Mouse (Mus musculus) hindbrain, embryonic 12.5 days (tissue): ENCODE data around the gene Ppp2r5e. TPM values are rescaled to one million over a fixed set of nuclear protein-coding genes. Genes with fewer than 3 reads are reported as not detected.

Experiments used
- ATAC-seq: fragments of 200-750 bp; cut with Nextera tagmentation; 2 replicates; pipeline ENCODE4 v1.8.0; 2017; ENCODE audit warnings: moderate TSS enrichment; ENCODE audit not compliant: low FRiP score
- H3K27ac ChIP-seq: fragments of 300-500 bp; sonication (generic); 2 replicates; pipeline ENCODE4 v1.5.1; 2016; ENCODE audit warnings: mild to moderate bottlenecking
- H3K27me3 ChIP-seq: fragments of 300-500 bp; sonication (generic); 2 replicates; pipeline ENCODE4 v1.6.1; 2016; ENCODE audit warnings: mild to moderate bottlenecking
- H3K36me3 ChIP-seq: fragments of 300-500 bp; sonication (generic); 2 replicates; pipeline ENCODE4 v1.6.1; 2016; ENCODE audit warnings: mild to moderate bottlenecking
- H3K4me1 ChIP-seq: fragments of 300-500 bp; sonication (generic); 2 replicates; pipeline ENCODE4 v1.6.1; 2016
- H3K4me2 ChIP-seq: fragments of 300-500 bp; sonication (generic); replicated peaks from 2 replicates; pipeline ENCODE4 v1.6.1; 2016; ENCODE audit warnings: mild to moderate bottlenecking
- H3K4me3 ChIP-seq: fragments of 300-500 bp; sonication (generic); 2 replicates; pipeline ENCODE4 v1.5.1; 2016; ENCODE audit warnings: mild to moderate bottlenecking
- H3K9ac ChIP-seq: fragments of 300-500 bp; sonication (generic); 2 replicates; pipeline ENCODE4 v1.6.1; 2016; ENCODE audit warnings: mild to moderate bottlenecking, moderate library complexity
- H3K9me3 ChIP-seq: fragments of 300-500 bp; sonication (generic); replicated peaks from 2 replicates; pipeline ENCODE4 v1.6.1; 2016; ENCODE audit warnings: mild to moderate bottlenecking
- WGBS: fragments of 180-500 bp; shearing (Covaris S2); methylation state at CpG from one replicate; pipeline ENCODE4 v1.1.7; 2016; 5-methylcytosine and 5-hydroxymethylcytosine counted together
- polyA plus RNA-seq: library from polyadenylated mRNA; unstranded; fragments of >200 nt; fragmentation: Nextera tagmentation; extraction: Ambion mirVana; gene quantifications from 2 replicates; pipeline ENCODE4 v1.2.1, GENCODE M21; 2016

Gene Ppp2r5e
- polyA plus RNA-seq, 1 experiment from 2014 or later: 23.2 TPM

GRCm38 (mm10) chr12:75546241-75546640 lies 49.8 kb downstream of the Ppp2r5e start:
- WGBS: 89% methylated on average over 5 of the region's 5 CpGs
- no peak overlapping the region for H3K9ac ChIP-seq
- H3K4me2 ChIP-seq: no peak overlapping the region
- H3K9me3 ChIP-seq: no peaks in the 10 kb centered on the region
- no peak overlapping the region for H3K4me3 ChIP-seq
- H3K27me3 ChIP-seq: no peaks in the 10 kb centered on the region
- ATAC-seq: no peak
- no peak overlapping the region for H3K27ac ChIP-seq
- H3K4me1 ChIP-seq: peaks cover 3% of the 10 kb centered on the region; the same call in 1 of the 2 replicates
- no peaks in the 10 kb centered on the region for H3K36me3 ChIP-seq

- Histone ChIP-seq H3K4me1 (peaks cover 5% of the 10 kb centered on the region; the same call in 1 of the 2 replicates), H3K9me3 (no peaks in the 10 kb centered on the region), H3K4me2 (no peak overlapping the region), H3K27ac (no peak overlapping the region), H3K36me3 (no peaks in the 10 kb centered on the region), H3K9ac (no peak overlapping the region), H3K27me3 (no peaks in the 10 kb centered on the region), H3K4me3 (no peak overlapping the region)
- 94% methylated on average over 4 of the region's 4 CpGs for WGBS
- ATAC-seq: no peak
Observed at GRCm38 (mm10) chr12:75545431-75545925, 50.6 kb downstream of the Ppp2r5e start.

GRCm38 (mm10) chr12:75544666-75545065 lies 51.4 kb downstream of the Ppp2r5e start:
- H3K9ac ChIP-seq: no peak overlapping the region
- H3K27me3 ChIP-seq: no peaks in the 10 kb centered on the region
- H3K27ac ChIP-seq: no peak overlapping the region
- H3K4me1 ChIP-seq: peaks cover 5% of the 10 kb centered on the region; the same call in 1 of the 2 replicates
- H3K9me3 ChIP-seq: no peaks in the 10 kb centered on the region
- H3K36me3 ChIP-seq: no peaks in the 10 kb centered on the region
- H3K4me3 ChIP-seq: no peak overlapping the region
- ATAC-seq: no peak
- no peak overlapping the region for H3K4me2 ChIP-seq
- 71% methylated on average over 2 of the region's 2 CpGs for WGBS

- H3K27ac ChIP-seq: no peak overlapping the region
- no peak overlapping the region for H3K9ac ChIP-seq
- 91% methylated on average over 2 of the region's 2 CpGs for WGBS
- no peak for ATAC-seq
- H3K9me3 ChIP-seq: no peaks in the 10 kb centered on the region
- no peak overlapping the region for H3K4me2 ChIP-seq
- H3K4me1 ChIP-seq: peaks cover 5% of the 10 kb centered on the region; the same call in 1 of the 2 replicates
- H3K36me3 ChIP-seq: no peaks in the 10 kb centered on the region
- no peak overlapping the region for H3K4me3 ChIP-seq
- H3K27me3 ChIP-seq: no peaks in the 10 kb centered on the region
Observed at GRCm38 (mm10) chr12:75544259-75544658, 51.8 kb downstream of the Ppp2r5e start.

DNA sequence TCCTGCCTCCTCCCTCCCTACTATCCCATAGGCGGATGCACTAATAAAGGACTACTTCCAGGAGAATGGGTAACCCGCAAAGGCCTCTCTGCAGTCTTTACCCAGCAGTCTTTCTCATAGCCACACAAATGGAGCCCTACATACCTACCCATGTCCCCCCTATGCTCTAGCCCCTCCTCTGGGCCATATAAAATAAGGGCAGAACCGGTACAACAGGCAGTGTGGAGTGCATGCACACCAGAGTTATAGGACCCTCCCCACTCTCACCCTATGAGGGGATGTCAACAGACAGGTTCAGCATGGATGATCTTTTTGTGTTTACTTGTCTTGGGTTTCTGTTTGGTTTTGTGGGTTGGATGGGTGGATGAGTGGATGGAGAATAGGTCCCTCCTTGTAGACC lies 52.7 kb downstream of the Ppp2r5e start:
- 70% methylated on average over 3 of the region's 3 CpGs for WGBS

GRCm38 (mm10) chr12:75540621-75541171 lies 55.3 kb downstream of the Ppp2r5e start:
- Histone ChIP-seq H3K4me3 (no peak overlapping the region), H3K9ac (no peak overlapping the region), H3K4me1 (peaks cover 20% of the 10 kb centered on the region), H3K4me2 (no peak overlapping the region), H3K9me3 (no peaks in the 10 kb centered on the region), H3K36me3 (no peaks in the 10 kb centered on the region), H3K27ac (no peak overlapping the region), H3K27me3 (no peaks in the 10 kb centered on the region)
- ATAC-seq: no peak
- 82% methylated on average over 5 of the region's 5 CpGs for WGBS

More for the DNA sequence above, 52.7 kb downstream of the Ppp2r5e start:
- Histone ChIP-seq H3K4me1 (peaks cover 5% of the 10 kb centered on the region; the same call in 1 of the 2 replicates), H3K4me2 (no peak overlapping the region), H3K9me3 (no peaks in the 10 kb centered on the region), H3K36me3 (no peaks in the 10 kb centered on the region), H3K27ac (no peak overlapping the region), H3K4me3 (no peak overlapping the region), H3K9ac (no peak overlapping the region), H3K27me3 (no peaks in the 10 kb centered on the region)
- no peak for ATAC-seq

GRCm38 (mm10) chr12:75539228-75539627 lies 56.8 kb downstream of the Ppp2r5e start:
- H3K4me1 ChIP-seq: peaks cover 20% of the 10 kb centered on the region
- H3K27ac ChIP-seq: no peak overlapping the region
- no peaks in the 10 kb centered on the region for H3K9me3 ChIP-seq
- no peaks in the 10 kb centered on the region for H3K36me3 ChIP-seq
- no peak overlapping the region for H3K4me2 ChIP-seq
- 83% methylated on average over 3 of the region's 3 CpGs for WGBS
- no peak overlapping the region for H3K4me3 ChIP-seq
- no peak for ATAC-seq
- no peaks in the 10 kb centered on the region for H3K27me3 ChIP-seq
- no peak overlapping the region for H3K9ac ChIP-seq

DNA sequence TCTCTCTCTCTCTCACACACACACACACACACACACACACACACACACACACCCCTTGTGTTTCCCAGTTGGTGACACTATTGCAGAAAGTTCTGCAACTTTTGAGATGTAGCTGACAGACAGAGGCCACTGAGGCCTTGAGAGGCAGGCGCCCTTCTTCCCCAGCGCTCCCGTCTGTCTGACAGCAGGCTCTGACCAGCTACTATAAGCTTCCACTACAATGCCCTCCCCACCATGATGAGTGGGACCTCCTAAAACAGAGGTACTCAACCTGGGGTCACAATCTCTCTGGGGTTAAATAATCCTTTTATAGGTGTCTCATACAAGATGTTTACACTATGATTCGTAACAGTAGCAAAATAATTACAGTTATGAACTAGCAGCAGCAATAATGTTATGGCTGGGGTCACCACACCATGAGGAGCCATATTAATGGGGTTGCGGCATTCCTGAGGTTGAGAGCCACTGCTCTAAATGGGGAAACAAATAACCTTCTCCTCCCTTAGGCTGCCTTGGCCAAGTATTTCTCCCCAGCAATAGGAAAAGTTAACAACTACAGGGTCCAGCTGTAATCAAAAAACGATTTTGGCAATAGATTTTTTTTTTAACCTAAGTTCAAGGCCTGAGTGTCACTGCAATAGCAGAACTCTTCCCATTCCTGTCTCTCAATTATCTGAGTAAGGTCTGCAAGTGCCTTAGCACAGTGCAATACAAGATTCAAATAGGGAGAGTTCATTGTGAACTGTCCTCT lies 58.2 kb downstream of the Ppp2r5e start:
- no peaks in the 10 kb centered on the region for H3K36me3 ChIP-seq
- H3K9ac ChIP-seq: no peak overlapping the region
- no peak overlapping the region for H3K4me3 ChIP-seq
- H3K9me3 ChIP-seq: no peaks in the 10 kb centered on the region
- no peak overlapping the region for H3K4me2 ChIP-seq
- no peak for ATAC-seq
- H3K4me1 ChIP-seq: peaks cover 16% of the 10 kb centered on the region
- H3K27me3 ChIP-seq: no peaks in the 10 kb centered on the region
- WGBS: 70% methylated on average over 6 of the region's 6 CpGs
- H3K27ac ChIP-seq: no peak overlapping the region

DNA sequence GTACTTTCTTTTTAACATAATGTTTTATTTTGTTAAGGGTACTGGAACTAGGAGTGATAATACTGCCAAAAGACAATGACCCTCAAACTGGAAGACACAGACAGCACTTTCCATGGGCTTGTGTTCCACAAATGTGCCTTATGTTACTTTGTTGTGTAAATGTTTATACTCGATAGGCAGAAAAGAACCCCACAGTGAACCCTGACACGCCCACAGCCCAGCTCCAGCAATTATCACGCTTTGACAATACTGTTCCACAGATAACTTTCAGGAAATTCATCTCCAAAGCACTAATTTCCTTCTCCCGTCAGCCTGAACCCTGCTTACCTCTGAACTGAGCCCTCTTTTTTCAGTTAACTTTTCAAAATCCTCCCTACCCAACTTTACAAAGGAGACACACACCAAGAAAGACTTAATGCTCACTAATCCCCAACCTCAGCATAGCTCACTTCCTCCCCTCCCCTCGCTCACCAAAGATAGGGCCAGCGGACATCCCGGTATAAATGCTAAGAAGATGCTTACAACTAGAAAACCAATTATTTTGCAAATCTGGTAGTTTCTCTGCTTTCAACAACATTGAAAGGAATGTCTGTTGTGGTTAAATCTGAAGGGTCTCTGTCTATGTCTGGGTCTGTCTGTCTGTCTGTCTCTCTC lies 58.9 kb downstream of the Ppp2r5e start:
- Histone ChIP-seq H3K36me3 (no peaks in the 10 kb centered on the region), H3K9me3 (no peaks in the 10 kb centered on the region), H3K27ac (no peak overlapping the region), H3K4me1 (peaks cover 18% of the 10 kb centered on the region), H3K27me3 (no peaks in the 10 kb centered on the region), H3K4me2 (no peak overlapping the region), H3K4me3 (no peak overlapping the region), H3K9ac (no peak overlapping the region)
- WGBS: 46% methylated on average over 7 of the region's 7 CpGs
- ATAC-seq: no peak

DNA sequence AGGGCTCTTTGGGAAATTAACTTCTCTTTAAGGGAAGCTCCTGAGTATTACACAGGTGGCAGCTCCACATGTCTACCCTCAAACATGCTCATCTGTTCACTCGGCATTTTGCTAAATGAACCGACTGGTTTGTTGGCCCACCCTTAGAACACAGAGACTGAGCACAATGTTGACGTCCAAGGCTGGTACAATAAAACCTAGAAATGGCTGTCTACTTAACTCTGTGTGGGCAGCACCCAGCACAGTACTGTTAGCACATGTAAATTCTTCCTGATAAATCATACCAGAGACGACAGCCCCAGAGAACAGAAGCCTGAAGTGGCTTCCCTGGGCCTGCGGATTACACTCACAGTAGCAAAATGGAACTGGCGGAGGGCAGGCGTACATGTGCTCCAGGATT lies 59.5 kb downstream of the Ppp2r5e start:
- Histone ChIP-seq H3K4me1 (peaks cover 23% of the 10 kb centered on the region), H3K4me3 (no peak overlapping the region), H3K9me3 (no peaks in the 10 kb centered on the region), H3K27me3 (no peaks in the 10 kb centered on the region), H3K4me2 (no peak overlapping the region), H3K27ac (no peak overlapping the region), H3K36me3 (no peaks in the 10 kb centered on the region), H3K9ac (no peak overlapping the region)
- no peak for ATAC-seq
- WGBS: 87% methylated on average over 7 of the region's 7 CpGs

DNA sequence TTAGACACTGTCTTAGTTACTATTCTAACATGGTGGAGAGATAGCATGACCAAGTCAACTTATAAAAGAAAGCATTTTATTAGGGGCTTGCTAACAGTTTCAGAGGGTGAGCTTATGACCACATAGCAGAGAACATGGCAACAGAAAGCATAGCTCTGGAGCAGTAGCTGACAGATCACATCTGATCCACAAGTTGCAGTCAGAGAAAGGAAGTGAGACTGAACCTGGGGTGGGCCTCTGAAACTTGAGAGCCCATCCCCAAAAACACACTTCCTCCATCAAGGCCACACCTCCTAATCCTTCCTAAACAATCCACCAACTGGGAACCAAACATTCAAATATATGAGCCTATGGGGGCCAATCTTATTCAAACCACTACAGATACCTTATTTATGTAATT lies 62.9 kb downstream of the Ppp2r5e start:
- Histone ChIP-seq H3K27me3 (no peaks in the 10 kb centered on the region), H3K4me1 (peaks cover 24% of the 10 kb centered on the region), H3K4me3 (no peak overlapping the region), H3K36me3 (no peaks in the 10 kb centered on the region), H3K27ac (no peak overlapping the region), H3K9me3 (no peaks in the 10 kb centered on the region), H3K4me2 (no peak overlapping the region), H3K9ac (no peak overlapping the region)
- ATAC-seq: no peak

DNA sequence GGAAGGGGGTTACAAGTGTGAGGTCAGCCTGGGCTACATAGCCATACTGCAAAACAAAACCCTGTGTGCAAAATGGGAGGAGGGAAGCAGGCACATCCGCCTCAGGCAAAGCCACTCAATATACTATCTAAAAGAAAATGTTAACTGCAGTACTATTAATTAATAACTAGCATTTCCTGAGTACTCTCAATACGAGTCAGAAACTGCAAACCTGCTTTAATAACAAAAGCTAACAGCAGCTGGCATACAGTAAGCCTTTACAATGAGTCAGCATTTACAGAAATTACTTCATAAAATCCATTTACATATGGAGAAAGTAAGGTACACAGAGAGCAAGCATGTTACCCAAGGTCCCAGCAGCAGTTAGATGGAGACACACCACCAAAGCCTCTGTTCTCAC lies 64.2 kb downstream of the Ppp2r5e start:
- no peak overlapping the region for H3K9ac ChIP-seq
- no peak overlapping the region for H3K4me2 ChIP-seq
- peaks cover 14% of the 10 kb centered on the region; the same call in 1 of the 2 replicates for H3K4me1 ChIP-seq
- no peaks in the 10 kb centered on the region for H3K9me3 ChIP-seq
- H3K4me3 ChIP-seq: no peak overlapping the region
- no peaks in the 10 kb centered on the region for H3K36me3 ChIP-seq
- no peak for ATAC-seq
- no peaks in the 10 kb centered on the region for H3K27me3 ChIP-seq
- WGBS: 91% methylated on average over 2 of the region's 2 CpGs
- no peak overlapping the region for H3K27ac ChIP-seq
